Mouse (Mus musculus): ENCODE results near the gene Cct3.
"Not testable (repeated sequence)": the region's sequence is repeated elsewhere in the genome, so short reads cannot be mapped to it uniquely, and the experiment has no call there.

Cct3 gene

GRCm38 (mm10) chr3:88296561-88297318, at the start of gene Cct3, which contains the start of gene Tsacc:
Gene Cct3, plus strand, starts transcription at chr3:88297116.
Gene Tsacc, minus strand, starts transcription at chr3:88296999.
- peak; percentile 90 for DNase-seq (ENCODE audit: low spot score)

DNA sequence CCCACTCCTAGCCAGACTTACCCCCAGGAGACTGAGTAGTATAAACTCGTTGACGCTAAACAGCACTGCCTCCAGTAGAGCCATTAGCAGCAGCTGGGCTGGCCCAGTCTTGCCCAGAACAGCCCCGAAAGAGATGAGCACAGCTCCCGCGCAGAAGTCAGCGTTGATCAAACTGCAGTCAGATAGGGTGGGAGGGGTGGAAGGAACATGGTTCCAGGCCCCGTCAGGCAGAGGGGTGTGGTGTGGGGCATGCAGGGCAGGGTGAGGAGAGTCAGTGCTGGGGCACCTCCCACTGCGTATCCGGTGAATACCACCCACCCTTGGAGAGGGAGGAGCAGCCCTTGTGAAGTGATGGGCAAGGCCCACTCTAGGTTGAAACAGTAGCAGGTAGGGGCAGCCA, 49.2 kb upstream of the Cct3 start:
- DNase-seq (ENCODE audit: low spot score) = no peak

GRCm38 (mm10) chr3:88248406-88248805, 48.5 kb upstream of the Cct3 start:
- DNase-seq (ENCODE audit: low spot score) = no peak

GRCm38 (mm10) chr3:88252739-88253138, 44.2 kb upstream of the Cct3 start:
- no peak for DNase-seq (ENCODE audit: low spot score)

DNA sequence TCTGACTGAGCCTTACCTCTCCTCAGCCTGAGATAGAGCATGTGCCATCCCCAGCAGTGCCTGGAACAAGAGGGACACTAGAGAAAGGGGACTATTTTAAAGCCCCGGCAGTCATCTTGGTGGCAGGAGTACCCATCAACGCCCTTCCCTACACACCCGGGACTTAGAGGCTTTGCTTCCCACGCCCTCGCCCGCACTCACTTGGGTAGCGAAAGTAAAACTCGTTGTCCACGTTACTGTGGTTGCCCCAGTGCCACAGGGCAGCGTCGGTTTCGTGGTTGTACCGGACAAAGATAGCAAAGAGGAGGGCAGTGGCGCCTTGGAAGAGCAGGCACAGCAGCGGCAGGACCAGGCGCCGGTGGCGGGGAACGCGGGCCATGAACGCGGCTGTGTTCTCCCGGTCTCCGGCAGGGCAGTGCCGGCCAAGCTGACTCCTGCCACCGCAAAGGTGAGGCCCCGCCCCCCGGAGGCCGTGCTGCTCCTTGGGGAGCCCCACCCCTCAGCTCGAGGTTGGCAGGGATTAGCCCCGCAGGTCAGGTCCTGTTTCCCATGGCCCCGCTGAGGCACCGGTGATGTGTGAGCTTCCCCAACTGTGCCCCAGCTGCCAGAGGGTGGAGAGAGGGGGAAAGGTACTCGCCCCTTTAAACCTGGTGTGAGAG, 42.5 kb upstream of the Cct3 start, which contains the start of gene Rhbg:
Gene Rhbg, minus strand, starts transcription at position 442 of the 659 bp plus-strand sequence.
- DNase-seq (ENCODE audit: low spot score) = no peak

- no peak for DNase-seq (ENCODE audit: low spot score)
Observed at GRCm38 (mm10) chr3:88255950-88256349, 41.0 kb upstream of the Cct3 start.

DNA sequence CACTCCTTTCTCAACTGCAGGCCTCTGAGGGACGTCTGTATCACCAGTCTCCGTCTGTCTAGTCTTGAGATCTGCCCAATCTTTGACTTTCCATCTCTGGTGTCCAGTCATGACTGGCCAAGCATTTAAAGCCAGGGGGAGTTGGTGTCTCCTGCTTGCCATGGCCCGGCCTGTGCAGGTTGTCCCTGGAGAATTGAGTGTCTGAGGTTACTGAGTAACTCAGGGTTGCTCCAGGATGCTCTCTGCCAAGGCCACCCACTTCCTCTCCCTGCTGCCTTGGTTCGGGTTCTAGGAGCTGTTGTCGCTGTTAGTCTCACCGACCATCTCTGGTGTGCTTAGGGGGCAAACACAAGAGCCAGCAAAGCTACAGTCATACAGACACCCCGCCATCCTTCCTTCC, 40.5 kb upstream of the Cct3 start:
- no peak for DNase-seq (ENCODE audit: low spot score)

- no peak for DNase-seq (ENCODE audit: low spot score)
Observed at GRCm38 (mm10) chr3:88262346-88262745, 34.6 kb upstream of the Cct3 start.

- DNase-seq (ENCODE audit: low spot score) = not testable (repeated sequence)
Observed at GRCm38 (mm10) chr3:88268014-88268413, 28.9 kb upstream of the Cct3 start.

DNA sequence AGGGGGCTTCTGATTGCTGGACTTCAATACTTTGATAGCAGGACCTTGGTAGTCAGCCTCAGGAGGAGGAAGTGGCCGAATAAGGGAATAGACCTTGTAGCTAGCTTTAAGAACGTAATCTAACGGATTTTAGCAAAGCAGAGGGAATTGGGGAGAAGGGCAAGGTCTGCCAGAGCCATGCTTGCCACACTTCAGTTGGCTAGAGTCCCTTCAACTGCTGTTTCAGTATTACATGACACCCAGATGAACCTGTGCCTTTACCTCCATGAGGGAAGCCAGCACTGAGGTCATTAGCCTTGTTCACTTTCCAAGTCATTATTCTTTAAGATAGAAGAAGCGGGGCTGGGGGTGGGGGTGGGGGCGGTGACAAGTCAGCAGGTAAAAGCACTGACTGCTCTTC, 27.9 kb upstream of the Cct3 start:
- no peak for DNase-seq (ENCODE audit: low spot score)

DNA sequence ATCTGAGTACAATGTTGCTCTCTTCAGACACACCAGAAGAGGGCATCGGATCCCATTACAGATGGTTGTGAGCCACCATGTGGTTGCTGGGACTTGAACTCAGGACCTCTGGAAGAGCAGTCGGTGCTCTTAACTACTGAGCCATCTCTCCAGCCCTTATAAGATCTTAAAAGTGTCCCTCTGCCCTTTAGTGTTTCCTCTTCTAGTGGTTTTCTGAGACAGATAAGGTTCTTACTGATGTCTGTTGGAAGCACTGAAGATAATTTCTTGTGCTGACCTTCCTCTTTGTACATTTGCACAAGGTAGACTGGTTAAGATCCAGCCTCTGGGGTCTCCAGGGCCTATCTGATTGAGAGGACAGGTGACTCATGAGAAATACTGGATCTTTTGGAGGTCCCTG, 25.6 kb upstream of the Cct3 start:
- DNase-seq (ENCODE audit: low spot score) = not testable (repeated sequence)

GRCm38 (mm10) chr3:88271859-88272258, 25.1 kb upstream of the Cct3 start:
- no peak for DNase-seq (ENCODE audit: low spot score)

- DNase-seq (ENCODE audit: low spot score) = no peak
Observed at GRCm38 (mm10) chr3:88274002-88274401, 22.9 kb upstream of the Cct3 start.

- no peak for DNase-seq (ENCODE audit: low spot score)
Observed at GRCm38 (mm10) chr3:88276121-88276520, 20.8 kb upstream of the Cct3 start.

GRCm38 (mm10) chr3:88276529-88277143, 20.3 kb upstream of the Cct3 start:
- DNase-seq (ENCODE audit: low spot score) = no peak

DNA sequence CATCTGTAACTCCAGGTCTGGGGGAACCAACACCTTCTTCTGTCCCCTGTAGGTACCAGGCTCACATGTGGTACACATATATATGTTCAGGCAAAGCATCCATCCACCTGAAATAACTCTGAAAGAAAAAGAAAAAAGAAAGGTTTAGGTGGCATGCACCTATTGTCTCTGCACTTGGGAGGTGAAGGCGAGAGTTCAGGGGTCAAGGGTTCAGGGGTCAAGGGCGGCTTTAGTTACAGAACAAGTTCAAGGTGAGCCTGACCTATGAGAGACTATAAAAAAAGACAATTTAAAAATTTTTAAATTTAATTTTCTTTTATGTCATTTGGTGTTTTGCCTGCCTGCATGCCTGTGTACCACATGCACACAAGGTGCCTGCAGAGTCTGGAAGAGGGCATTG, 16.9 kb upstream of the Cct3 start:
- DNase-seq (ENCODE audit: low spot score) = no peak

DNA sequence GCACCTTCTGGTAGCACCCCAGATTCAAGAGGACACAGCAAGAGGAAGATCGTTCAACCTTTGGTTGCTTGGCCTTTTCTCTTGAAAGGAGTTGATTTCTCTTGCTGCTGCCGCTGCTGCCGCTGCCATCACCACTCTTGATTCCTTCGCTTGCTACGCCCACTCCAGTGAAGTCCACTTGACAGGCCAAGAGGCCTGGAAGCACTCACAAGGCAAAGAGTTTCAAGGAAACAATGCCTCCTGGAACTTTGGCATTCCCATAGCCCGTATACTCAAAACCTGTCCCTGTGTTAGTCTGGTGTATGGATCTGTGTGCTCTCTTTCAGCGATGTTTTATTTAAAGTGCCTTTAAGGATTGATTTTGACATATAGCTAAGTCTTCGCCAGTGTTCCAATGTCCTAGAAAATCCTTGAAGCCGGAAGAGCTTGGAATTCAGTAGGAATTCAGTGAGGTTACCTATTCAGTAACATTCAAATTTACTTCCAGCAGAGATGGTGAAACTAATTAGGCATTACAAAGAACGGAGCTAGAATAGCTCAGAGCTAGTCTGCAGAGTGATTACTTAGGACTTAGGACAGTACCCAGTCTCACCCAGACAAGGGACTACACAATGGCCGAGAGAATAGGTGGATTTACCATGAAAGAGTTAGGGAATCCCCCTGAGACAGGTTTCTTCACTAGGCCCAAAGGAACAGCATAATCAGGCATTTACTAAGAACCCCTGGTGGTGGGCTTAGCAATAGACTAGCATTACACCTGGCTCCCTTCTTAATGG, 15.6 kb upstream of the Cct3 start:
- not testable (repeated sequence) for DNase-seq (ENCODE audit: low spot score)

DNA sequence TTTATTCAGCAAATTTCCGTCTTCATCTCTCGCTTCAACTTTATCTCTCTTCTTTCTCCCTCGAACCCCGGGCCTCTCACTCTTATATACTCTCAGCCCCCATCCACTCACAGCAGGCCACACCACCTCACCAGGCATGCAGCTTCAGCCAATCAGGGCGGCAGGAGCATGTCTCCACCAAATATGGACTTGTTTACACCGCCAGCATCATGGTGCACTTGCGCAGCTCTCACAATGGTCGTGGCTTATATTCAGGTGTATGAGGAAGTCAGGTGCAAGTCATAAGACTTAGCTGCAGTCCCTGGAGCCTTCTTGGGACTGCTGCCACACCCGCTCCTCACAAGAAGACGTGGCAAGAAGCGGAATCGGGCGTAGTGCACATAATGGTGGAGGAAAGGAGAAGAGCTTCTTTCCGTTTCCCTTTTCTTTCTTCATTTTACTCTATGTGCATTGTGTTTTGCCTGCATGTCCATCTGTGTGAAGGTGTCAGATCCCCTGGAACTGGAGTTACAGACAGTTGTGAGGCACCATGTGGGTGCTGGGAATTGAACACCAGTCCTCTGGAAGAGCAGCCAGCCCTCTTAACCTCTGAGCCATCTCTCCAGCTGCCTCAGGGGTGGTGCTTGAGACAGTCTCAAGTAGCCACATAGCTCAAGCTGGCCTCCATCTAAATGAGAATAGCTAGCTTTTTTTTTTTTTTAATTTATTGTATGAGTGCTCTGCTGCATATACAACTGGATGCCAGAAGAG, 11.9 kb upstream of the Cct3 start:
- not testable (repeated sequence) for DNase-seq (ENCODE audit: low spot score)

GRCm38 (mm10) chr3:88285565-88285895, 11.4 kb upstream of the Cct3 start:
- not testable (repeated sequence) for DNase-seq (ENCODE audit: low spot score)

- no peak for DNase-seq (ENCODE audit: low spot score)
Observed at GRCm38 (mm10) chr3:88287110-88287509, 9.8 kb upstream of the Cct3 start, which contains the start of gene Gm38392. Gene Gm38392, minus strand, starts transcription at chr3:88287210.

GRCm38 (mm10) chr3:88288133-88288713, 8.7 kb upstream of the Cct3 start:
- DNase-seq (ENCODE audit: low spot score) = not testable (repeated sequence)
